Mouse (Mus musculus) hindlimb bud, embryonic 11.5 days (tissue): ENCODE measurements at regions not wholly inside any gene's neighbourhood (a gene's known extent, or its start where the extent isn't known, plus 50 kb on each side); places are given as distances from the start of the nearest gene placed in this dataset.

Experiments
- DNase-seq: peaks from one replicate; pipeline ENCODE4 v3.0.0-alpha.2; 2012; ENCODE audit warnings: low read depth, low spot score; ENCODE audit errors: extremely low spot score

DNA sequence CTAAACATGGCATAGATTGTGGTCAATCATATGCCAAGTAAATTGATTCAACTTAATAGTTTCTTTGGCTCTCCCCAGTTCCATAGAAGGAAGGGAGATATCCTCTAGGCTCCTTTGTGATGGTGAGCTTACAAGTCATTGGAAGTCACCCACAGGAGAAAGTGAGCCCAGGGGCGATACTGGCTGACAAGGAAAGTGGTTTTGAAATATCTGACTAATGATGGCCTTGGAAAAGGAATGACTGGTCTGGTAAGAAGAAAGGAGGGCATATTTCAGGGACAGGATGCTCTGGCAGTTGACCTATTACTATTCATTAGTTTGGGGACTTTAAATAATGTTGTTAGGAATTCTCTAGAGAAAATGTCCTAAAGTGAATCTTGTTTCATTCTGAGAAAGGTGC is 352.7 kb upstream of the Cdh11 start:
- no peak for DNase-seq

- DNase-seq, result no peak
Measured at GRCm38 (mm10) chr8:103144835-103145234, 359.4 kb upstream of the Cdh11 start.

DNA sequence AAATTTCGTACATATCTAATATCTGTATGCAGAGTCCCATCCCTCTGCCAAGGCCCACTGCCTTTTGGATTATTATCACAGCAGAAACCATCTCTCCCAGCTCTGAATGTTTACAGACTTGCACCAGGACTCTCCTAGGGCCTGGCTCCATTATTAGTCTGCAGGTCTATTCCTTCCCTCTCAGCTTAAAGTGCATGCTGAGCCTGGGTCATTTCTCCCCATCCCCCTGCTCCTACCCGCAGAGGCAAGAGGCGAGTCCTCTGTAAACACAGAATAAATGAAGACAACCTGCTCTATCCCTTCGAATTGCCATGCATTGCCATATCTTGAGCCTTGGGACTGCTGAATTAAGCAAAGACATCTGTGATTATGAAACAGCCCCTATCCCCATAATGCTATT is 362.6 kb upstream of the Cdh11 start:
- DNase-seq, result no peak

- no peak for DNase-seq
Measured at GRCm38 (mm10) chr8:103148447-103148846, 363.0 kb upstream of the Cdh11 start.

DNA sequence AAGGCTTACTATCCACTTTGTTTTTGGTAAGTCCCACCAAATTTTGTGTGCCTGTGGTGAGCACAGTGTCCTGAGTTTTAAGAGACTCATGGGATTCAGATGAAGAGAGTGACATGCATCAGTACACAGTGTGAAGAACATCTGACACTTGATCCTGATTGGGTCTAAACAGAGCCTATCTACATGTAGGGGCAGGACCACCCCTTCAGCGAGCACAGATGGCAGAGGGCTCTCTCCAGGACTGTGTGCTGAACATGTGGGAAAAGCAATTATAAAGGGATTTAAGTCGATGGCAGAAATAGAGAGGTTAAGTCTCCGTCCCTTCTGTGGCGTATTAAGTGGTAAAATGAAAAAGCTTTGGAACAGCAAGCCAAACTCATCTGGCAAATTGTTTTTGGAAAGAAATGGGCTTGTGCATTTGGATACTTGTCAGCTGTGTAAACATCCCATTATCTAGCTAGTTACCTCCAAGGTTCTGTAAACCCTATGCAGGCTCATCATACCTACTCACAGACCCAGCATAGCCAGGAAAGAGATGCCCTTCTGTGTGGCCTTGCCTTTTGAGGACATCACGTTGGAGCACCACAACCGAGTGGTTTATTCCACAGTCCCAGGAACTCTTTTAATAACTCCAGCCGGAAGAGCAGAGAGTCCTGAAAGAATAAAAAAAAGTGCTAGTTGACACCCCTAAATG is 381.3 kb upstream of the Cdh11 start:
- peak; percentile 46 for DNase-seq

DNA sequence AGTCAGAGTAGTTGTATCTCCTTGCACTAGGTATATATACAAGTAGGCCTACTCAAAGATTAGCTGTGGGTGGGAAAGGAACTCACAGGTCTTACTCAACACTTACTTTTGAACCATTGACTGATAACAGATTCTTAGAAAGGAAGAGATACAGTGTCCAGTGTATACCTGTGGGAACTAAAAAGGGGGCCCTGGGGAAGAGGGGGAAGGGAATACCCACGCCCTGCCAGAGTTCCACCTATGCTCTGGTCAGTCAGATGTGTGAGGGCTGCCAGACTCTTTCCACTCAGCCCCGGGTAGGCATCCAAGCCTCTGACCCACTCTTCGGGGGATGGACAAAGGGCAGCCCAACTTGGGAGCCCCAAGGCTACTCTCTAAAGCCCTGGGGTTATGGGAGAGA is 387.9 kb upstream of the Cdh11 start:
- no peak for DNase-seq

DNA sequence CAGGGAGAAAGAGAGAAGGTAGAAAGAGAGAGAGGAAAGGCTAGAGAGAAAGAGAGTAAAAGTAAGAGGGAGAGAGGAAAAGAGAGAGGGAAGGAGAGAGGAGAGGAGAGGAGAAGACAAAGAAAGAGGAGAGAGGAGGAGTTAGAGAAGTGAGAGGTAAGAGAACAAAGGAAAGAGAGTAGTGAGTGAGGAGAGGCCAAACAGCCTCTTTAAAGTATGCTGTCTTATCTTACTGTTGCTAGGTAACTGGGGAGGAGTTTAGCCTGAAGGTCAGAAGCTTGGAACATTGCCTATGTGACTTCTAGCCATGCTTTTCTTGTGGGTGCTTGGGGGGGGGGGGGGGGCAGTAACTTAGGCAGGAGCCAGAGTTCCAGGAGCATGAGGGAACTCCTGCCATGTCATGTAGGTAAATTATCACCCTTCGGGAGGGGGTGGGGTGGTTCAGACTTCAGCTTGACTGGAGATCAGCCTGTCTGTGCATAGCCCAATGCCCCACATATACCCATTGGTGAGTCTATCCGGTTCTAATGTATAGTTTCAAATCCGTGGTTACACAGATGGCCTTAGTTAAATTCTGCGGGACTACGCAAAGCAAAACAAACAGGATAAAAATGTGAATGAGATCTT is 388.5 kb upstream of the Cdh11 start:
- no peak for DNase-seq

- no peak for DNase-seq
Measured at GRCm38 (mm10) chr8:103180661-103181060, 395.2 kb upstream of the Cdh11 start.

DNA sequence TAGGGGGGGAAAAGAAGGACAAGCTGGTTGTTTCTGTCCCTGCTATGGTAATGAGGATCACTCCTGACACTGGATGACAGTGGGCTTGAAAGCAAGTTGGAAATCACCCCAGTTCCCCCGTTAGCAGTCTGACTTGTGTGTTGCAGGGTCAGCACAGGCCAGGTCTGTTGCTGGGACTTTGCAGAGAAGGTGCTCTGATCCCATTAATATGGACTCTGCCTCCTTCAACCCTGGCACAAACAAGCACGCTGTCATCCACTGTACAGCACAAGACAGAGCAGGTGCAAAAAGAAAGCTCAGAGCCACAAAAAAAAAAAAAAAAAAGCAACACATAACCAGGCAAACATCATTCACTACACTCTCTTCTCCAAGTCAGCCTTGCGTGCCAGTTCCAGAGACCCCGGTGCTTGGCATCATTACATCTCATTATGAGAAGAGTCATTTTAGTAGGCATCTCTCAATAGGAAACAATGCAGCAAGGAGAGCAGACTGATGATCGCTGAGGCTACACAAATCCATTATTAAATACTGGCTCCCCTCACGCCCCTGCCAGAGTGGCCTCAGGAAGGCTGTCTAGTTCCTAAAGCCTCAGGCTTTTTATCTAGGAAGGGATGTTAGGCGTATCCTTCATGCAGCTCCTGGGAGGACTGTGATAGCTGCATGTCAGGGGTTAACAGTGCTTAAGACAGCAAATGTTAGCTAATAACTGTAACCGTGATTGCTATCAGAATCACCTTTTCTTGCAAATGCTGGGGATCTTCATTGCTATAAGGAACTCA is 403.5 kb upstream of the Cdh11 start:
- DNase-seq, result no peak

DNA sequence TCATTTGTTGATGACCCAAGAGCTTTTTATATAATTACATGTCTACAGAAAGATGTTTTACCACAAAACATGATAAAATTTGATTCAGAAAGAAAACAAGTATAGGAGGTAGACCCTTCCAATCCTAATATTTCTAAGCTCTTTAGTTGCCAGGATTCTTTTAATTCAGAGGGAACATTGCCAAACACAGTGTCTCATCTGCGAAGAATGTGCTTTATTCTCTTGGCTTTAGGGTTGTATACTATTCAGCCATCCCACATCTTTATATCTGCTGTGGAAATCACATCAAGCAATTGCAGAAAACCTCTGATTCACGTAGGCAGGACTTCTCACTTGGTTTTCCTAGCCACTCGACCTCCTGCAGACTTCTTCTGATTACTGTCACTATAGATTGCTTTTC is 412.8 kb upstream of the Cdh11 start:
- no peak for DNase-seq

- peak; percentile 42 for DNase-seq
Measured at GRCm38 (mm10) chr8:103199696-103200615, 414.5 kb upstream of the Cdh11 start.

DNA sequence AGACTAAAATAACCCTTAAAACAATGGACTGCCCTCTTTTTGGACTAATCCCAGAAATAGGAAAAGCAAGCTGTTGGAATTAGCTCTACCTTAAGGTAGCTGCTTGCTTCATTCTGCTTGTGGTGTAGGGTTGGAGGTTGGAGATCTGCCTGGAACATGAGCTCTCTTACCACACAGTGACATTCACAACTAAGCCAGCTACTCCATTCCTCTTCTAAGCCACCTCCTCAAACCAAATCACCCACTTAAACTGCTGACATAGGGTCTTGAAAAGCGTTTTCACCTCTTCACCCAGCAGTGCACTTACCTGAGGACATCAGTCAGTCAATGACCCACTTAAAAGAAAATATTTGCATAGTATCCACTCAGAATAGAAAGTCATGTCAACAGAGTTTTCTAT is 418.3 kb upstream of the Cdh11 start:
- DNase-seq, result no peak

DNA sequence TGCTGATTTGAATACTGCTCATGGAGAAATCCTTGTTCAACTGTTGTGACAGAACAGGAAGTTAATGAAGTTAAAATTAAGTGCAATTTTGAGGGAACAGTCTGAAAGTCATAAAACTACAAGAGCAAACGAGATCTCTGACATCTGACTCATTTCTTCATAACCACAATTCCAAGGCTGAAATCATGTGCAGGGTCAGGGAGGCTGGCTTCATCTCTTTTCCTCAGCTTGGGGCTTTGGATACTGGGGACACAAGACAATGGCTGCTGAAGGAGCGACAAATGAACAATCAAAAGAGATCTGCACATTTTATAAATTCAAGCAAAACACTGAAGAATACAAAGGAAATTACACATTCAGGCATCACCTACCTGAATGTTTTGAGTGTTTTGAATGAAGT is 429.2 kb upstream of the Cdh11 start:
- no peak for DNase-seq

GRCm38 (mm10) chr8:103230741-103231475 is 445.5 kb upstream of the Cdh11 start:
- DNase-seq, result no peak

DNA sequence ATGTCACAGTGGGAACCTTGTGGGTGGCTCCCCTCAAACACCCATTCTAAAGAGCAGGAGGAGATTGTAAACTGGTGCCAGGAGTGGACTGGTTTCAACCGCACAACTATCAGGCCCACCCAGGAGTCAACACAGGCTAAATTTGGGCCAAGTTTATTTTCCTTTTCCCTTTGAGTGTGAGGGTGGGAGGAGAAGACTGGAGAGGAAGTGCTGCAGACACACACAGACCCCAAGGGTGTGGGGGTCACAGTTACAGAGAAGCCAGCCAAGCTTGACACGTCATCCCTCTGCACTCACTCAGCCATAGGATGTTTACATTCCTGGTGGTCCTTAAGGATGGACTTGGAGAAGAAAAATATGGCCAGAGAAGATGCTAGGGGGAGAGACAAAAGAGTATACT is 448.9 kb upstream of the Cdh11 start:
- no peak for DNase-seq

DNA sequence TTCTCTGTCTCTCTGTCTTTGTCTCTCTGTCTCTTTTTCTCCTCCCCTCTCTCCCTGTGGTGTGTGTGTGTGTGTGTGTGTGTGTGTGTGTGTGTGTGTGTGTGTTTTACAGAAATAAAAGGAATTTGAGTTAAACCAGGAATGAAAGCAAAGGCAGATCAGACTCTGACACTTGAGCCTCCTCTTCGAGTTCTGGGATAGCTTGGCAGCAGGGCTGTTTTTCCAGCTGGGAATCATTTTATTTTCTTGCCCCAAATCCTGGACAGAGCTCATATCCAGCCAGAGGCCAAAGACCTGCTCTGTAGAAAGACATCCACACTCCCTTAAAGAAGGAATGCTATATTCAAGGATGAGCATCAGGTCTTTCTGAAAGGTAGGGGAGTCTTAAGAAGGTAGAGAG is 450.2 kb upstream of the Cdh11 start:
- DNase-seq, result no peak

GRCm38 (mm10) chr8:103238456-103238970 is 453.1 kb upstream of the Cdh11 start:
- DNase-seq, result no peak

DNA sequence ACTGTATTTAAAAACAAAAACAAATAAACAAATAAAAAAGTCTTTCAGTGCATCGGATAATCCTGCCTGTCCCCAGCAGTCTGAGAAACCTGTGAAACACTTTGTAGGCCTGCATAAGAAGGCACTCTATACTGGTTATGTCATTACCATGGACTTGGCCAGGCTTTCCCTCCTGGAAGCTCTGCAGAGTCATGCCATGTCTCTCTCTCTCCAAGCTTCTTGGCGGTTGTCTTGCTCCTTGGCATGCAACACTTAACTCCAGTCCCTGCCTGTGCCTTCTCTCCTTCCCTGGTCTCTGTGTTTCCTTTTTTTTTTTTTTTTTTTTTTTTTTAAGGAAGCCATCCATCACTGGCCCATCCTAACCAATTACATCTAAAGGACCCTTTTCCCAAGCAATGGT is 458.7 kb upstream of the Cdh11 start:
- DNase-seq, result no peak

- no peak for DNase-seq
Measured at GRCm38 (mm10) chr8:103244658-103245057, 459.2 kb upstream of the Cdh11 start.

DNA sequence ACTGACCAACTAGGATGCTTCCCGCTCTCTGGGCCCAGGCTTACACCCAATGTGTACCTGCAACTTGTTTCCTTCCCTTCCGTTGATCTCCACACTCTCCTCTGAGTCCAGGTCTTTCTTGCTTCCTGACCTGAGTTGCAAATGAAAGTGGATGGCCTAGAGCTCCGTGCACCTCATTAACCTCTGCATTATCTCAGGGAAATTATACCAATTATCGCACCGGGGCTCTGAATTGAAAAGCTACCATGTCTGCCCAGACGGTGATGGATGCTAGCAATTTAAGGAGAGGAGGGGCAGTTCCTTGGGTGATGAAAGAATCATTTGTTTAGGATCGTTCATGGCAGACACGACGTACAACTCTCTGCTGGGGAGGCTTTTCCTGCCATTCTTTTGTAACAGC is 460.4 kb upstream of the Cdh11 start:
- DNase-seq, result no peak
